Mouse (Mus musculus): ENCODE measurements at regions not wholly inside any gene's neighbourhood (a gene's known extent, or its start where the extent isn't known, plus 50 kb on each side); places are given as distances from the start of the nearest gene placed in this dataset.
"Not testable (repeated sequence)": the region's sequence is repeated elsewhere in the genome, so short reads cannot be mapped to it uniquely, and the experiment has no call there.

DNA sequence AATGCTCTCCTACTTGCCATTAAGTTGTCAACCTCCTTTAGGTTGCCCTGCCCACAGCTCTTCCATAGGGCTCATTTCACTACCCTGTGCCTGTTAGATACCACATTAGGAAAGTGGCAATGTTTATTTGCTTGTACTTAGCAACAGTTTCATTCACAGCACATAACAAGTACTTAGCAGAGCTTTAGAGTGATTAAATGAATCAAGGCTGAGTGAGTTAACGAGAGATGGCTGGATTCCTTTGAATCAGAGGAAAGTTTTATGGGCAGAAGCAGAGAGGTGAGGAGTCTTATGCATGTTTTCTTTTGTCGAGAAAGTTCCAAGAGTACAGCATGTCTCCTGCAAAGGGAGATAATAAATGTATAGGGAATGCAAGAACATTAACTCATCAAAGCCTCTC, 60.5 kb downstream of the Ptgs2 start:
- in situ Hi-C loops (cut with MseI, MboI): no loop called here

DNA sequence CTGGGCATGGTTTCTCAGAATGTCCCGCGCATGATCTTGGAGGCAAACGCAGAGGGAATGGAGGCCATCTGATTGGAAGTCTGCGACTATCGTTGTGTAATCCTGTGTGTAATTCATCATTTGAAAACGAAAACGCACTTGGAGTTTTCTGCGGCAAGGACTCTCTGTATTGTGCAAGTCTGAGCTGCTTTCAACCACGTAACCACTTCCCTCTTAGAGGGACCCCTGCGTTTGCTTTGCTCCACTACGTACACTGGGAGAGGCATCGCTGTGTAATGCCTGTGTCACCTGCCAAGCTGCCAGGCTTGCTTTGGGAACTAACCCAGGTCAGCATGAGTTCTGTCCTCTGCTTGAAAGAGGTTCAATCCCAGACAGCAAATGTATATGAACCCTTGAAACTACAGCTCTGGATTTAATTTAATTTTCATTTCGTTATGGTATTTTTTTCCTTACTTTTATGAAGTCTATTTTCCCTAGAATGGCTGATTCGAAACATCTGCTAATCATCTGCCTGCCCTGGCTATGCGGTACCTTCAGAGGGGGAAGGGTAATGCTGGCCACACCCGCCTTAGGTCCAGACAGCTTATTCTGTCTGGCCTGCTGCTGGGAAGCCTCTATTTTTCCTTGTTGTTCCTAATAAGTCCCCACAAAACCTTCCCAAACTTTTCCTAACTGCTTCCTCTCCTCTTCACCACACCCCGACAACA, 65.2 kb downstream of the Ptgs2 start:
- in situ Hi-C loops (cut with MseI, MboI): no loop called here

DNA sequence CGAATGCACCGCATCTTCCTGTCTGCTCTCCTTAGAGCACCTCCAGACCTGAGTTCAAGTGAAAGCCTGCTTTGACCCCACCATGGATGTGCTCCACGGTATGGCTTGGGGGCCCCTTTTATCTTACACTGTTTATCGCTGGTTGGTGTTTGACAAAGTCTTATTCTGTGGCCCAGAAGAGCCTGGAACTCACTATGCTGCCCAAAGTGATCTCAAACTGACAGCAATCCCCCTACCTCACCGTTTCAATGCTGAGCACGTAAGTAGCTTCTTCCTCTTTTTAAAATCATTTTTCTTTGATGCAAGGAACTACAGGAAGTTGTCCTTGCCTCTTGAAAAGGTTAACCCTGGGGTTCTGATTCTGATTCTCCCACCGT, 65.8 kb downstream of the Ptgs2 start:
- in situ Hi-C loops (cut with MseI, MboI): no loop called here

DNA sequence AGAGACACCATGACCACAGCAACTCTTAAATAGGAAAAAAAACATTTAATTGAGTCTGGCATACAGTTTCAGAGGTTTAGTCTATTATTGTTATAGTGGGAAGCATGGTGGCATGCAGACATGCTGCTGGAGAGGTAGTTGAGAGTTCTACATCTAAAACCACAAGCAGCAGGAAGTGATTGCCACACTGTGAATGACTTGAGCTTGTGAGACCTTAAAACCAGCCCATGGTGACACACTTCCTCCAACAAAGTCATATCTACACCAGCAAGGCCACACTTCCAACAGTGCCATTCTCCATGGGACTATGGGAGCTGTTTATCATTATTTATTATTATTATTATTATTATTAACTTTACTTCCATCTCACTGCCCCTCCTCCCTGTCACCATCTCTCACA, 67.3 kb downstream of the Ptgs2 start:
- in situ Hi-C loops (cut with MseI, MboI): no loop called here

DNA sequence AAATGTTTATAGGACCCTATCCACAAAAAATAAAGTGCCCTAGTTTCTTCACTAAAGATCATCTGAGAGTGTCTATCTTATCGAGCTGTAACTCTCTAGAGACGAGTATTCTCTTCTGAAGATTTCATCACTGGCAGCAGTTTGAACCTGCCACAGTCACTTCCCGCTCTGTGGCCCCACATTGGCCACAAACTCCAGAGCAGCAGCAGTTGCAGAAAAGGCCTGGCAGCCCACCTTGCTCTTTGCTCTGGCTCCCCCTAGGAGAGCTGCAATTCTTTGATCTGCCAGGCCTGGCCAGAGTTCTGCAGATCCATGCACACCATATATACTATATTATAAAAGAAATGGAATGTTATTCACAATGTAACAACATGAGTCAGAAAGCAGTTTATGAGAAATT, 74.4 kb downstream of the Ptgs2 start:
- in situ Hi-C loops (cut with MseI, MboI): no loop called here

DNA sequence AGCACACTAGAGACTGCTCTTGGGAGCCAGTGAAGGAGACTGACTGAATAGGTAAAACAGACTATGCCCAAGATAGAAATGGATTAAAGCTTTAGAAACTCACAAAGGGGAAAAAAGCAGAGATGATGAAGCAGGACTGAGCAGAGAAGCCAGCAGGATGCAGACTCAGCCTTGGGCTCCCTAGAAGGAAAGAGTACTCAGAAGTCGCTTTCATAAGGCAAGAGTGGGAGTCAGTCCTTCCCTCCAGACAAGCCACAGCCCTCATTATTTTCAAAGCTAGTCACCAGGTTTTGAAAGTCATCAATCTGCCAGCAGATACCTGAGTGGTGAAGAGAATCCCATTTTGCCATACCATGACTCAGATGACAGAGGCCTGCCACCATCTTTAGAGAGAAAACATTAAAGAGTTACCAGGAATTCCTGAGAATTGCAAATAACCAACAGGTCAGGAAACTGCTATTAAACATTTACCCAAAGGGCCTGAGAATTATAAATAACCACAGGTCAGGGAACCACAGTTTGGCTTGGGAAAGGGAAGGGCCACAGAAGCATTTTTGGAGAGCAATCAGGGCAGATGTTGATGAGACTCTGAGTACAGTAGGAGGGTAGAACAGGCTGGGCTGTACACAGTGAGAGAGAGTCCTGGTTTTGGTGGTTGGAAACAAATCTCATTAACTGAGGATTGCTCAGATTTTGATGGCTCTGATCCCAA, 77.4 kb downstream of the Ptgs2 start:
- in situ Hi-C loops (cut with MseI, MboI): no loop called here

DNA sequence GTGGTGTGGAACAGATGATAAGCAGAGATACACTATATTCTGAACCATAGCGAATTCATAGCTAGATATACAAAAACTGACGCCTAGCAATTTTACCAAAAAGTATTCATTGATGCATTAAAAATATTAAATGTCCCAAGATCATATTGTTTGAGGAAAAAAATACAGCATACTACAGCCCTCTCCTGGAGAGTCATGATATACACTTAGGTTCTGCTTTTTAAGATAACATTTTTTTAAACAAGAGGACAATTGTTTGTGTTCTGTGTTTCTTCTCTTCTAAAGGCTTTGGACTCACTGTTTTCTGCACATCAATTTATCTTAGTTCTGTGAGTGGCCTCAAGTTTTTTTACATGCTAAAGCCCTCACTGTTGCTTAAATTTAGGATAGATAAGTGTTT, 102.2 kb downstream of the Ptgs2 start:
- in situ Hi-C loops (cut with MseI, MboI): no loop called here

DNA sequence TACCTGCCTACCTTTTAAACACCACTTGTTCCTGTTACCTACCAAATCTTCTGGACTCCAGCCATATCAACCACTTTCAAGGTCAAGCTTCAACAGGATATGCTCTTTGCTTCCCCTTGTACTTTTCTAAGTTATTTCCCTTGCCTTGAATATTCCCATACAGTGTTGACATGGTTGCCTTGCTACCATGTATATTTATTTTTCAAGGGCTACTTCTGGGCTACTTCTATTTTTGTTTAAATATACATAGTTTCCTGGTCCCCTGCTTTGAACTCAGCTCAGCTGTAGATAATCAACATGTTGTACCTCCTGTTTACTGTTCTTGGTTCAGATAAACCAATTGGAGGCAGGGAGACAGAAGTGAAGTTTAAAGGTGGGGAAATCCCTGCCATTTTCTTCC, 106.8 kb upstream of the Pdc start:
- in situ Hi-C loops (cut with MseI, MboI): no loop called here

DNA sequence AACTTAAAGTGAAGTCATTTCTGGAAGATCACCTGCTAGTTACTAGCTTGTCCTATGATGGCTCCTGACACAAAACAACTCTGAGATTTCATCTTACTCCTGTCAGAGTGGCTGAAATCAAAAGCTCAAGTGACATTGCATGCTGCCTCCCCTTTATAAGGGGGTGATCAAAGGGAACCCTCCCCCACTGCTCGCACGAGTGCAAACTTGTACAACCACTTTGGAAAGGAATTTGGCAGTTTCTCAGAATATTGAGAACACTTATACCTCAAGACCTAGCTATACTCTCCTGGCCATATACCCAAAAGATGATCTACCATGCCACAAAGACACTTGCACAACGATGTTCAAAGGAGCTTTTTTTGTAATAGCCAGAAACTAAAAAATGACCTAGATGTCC, 102.5 kb upstream of the Pdc start:
- in situ Hi-C loops (cut with MseI, MboI): no loop called here

DNA sequence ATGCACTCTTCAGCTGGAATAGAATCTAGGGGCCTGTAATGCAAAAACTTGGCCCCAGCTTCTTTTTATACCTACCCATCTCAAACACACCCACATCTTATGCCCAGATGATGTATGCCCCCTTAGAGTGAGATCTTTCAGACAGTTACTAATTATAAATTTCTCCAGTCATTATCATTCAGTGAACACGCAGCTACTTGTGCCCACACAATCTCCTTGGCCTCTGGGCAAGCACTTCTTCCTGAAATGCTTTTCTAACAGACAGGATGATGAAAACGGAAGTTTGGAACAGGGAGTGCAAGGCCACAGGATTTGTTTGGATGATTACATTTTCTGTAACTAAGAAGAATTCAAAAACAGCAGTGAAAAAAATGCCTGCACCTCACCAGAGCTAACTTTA, 100.4 kb upstream of the Pdc start:
- in situ Hi-C loops (cut with MseI, MboI): no loop called here

DNA sequence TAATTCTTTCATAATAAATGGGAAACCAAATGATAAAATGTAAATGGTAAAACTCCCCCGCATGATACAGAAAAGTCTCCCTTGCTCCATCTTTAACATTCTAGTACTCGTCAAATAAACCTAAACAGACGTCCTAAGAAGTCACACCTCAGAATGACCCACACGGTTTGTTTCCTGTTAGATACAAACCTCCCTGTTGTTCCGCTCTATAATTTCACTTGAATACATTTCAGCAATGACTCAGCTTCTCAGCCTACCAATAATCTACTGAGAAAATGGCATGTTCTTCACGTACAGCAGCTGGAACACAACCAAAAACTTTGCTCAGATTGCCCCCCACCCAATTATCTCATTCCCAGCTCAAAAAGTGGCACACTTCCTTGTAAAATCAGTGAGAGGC, 93.7 kb upstream of the Pdc start:
- in situ Hi-C loops (cut with MseI, MboI): no loop called here

DNA sequence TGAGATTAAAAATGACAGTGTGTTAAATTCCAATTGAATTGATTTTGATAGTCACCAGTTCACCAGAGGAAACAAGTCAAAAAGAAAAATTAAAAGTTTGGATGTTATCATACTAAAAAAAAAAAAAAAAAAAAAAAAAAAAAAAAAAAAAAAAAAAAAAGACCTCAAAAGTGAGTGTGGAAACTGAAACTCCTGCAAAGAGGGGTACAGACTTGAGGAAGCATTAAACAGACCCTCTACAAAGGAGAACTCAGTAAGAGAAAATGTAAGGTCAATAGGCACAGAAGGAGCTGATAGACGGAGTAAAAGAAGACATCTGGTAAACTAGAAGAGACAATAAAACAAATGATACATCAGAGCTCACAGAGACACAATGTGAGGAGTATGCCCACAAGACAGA, 79.7 kb upstream of the Pdc start:
- in situ Hi-C loops (cut with MseI, MboI): not testable (repeated sequence)

DNA sequence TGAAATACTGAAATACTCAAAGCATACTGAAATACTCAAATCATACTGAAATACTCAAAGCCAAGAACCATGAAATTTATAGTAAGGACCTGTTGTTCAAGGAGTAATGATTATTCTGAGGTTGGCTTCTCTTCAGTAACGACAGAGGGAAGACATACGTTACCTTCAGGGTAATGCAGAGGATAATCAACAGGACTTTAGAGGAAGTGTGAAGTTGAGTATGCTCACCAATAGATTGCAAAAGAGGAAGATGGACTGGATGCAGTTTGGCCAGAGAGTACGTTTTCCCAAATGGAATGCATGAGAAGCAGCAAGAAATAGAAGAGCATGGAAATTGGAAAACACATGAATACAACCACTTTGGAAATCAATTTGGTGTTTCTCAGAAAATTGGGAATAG, 79.1 kb upstream of the Pdc start:
- in situ Hi-C loops (cut with MseI, MboI): no loop called here

DNA sequence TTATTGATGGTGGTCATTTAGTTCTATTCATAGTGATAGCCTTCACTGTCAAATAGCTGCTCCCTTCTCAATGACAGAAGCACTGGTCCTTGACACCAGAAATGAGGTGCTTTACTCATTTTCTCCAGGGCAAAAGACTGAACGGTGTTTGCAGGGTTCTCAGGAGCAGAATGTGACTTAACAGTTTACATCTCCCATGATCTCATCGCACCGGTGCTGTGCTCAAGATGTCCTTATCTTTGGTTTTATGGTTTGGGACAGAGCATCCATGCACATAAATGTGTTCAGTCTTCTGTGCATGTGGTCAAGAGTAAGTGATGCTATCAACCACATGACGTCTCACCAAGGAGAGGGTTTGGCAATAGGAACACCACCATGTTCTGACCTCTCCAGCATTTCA, 78.1 kb upstream of the Pdc start:
- in situ Hi-C loops (cut with MseI, MboI): no loop called here

DNA sequence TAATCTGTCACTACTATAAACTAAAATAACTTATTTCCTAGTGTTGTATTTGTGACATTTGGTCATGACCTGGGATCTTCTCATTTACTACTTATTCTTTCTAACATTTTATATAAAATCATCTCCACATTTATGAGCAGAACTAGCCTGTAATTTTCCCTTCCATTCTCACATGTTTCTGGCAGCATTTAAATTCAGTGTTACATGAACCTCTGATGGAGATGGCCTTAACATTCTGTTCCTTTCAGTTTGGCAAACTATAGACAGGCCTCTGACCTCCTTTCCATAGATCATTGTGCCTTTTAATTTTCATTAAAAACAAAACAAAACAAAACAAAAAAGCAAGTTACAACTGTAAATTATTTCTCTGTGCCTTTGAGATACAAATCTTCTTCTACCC, 77.1 kb upstream of the Pdc start:
- in situ Hi-C loops (cut with MseI, MboI): no loop called here

DNA sequence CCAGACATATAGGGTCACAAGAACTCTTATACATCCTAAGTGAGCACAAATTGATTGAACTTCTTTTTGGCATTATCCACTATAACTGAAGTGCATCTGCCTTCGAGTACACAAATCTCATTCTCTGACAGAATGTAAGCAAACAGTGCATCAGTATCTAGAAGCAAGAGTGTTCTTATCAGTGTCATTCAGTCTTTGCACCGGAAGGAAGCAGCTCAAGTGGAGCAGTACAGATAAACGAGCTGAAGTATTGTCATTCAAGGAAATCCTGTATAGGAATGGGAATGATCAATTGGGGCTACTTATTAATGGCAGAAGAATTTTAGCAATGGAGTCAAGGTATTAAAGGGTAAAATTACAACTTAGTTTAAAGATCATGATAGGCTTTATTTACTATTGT, 74.3 kb upstream of the Pdc start:
- in situ Hi-C loops (cut with MseI, MboI): no loop called here

DNA sequence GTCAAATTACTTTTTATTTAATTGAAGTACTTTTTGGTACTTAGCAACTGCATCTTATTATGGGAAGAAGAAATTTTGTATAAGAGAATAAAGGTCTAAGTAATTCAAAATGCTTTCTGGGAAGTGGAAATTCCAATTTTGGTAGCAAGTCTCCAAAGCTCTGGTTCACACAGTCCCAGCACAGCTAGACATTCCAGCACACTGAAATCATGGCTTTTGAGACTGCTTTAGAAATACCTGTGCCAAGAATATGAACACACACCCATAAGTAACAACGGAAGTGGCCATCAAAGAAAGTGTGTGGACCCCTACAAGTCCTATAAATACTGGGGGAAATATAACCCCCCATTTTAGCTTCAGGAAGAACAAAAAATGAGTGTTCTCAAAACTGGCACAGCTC, 67.8 kb upstream of the Pdc start:
- in situ Hi-C loops (cut with MseI, MboI): loop anchor here in 1 of 2 experiments (10.0 kb wide), 1 partner anchor 397 kb away; no protein-coding TSS in a partner anchor

DNA sequence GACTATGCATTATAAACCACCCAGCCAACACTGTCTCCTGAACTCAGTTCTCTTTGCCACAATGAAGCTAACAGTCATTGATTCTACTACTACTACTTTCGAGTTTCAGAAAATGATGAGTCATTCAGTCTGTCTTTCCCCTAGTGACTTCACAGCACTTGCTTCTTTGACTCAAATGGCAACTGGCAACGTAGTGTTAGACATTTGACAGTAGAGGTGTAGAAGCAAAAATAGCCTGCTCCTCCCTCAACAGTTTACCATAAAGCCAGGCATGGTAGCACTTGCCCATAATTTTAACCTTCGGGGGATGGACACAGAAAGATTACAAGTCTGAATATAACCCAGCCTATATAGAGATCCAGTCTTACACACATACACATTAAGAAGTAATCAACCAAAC, 67.3 kb upstream of the Pdc start:
- in situ Hi-C loops (cut with MseI, MboI): loop anchor here in 1 of 2 experiments (10.0 kb wide), 1 partner anchor 397 kb away; no protein-coding TSS in a partner anchor

DNA sequence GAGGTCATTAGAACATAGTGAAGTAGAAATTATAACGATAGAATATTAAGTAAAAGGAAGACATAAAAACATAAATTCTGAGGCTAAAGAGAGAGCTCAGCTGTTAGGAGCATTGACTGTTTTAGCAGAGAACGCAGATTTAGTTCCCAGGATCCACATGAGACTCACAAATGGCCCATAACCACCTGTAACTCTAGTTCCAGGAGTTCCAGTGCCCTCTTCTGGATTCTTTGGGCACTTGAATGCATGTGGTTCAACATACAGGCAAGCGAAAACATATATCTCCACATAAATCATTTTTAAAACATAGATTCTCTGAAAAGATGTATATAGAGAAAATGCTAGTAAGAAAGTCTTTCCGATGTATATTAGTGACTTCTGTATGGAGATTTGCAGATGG, 61.6 kb upstream of the Pdc start:
- in situ Hi-C loops (cut with MseI, MboI): loop anchor here (5.0 to 10.0 kb wide), 2 partner anchors 400 to 403 kb away; no protein-coding TSS in a partner anchor

DNA sequence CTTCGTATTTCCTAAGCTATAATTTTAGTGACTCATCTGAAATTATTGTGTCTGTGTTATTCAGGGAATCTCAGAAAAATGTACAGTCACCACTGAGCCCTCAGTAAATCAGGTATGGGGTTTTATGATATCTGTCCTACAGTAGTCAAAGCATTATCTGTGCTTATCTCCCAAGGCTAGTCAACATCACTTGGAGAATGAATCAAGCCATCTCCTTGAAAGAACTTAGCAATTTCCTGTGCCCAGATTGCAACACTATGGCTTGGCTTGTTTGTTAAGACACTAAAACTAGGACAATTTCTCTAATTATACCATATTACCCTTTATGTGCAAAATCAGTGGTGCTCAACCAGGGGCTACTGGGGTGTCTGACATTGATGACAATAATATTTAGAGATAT, 58.9 kb upstream of the Pdc start:
- in situ Hi-C loops (cut with MseI, MboI): no loop called here

DNA sequence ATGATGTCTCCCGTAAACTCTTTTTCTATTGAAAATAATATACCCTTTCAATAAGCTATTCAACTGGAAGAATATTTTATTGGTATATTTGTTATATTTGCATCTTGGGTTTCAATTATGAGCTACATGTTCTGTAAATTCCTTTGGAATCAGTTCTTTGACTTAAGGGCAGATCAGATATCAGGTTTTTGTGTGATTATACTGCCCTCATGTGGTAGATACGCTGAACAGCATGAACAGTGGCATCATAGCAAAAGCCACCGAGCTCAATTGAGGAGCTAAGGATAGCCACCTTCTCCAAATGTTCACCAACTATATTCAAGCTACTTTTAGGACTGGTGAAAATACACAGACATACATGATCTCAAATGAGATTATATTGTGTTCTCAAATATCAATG, 52.7 kb upstream of the Pdc start:
- in situ Hi-C loops (cut with MseI, MboI): no loop called here

DNA sequence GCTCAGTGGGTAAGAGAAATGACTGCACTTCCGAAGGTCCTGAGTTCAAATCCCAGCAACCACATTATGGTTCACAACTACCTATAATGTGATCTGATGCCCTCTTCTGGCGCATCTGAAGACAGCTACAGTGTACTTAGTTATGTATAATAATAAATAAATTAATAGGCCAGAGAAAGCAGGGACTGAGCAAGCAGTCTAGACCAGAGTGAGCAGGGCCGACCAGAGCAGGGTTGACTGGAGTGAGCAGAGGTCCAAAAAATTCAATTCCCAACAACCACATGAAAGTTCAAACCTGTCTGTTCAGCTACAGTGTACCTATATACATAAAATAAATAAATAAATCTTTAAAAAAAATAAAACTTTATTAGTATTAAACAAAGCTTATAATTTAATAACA, 52.2 kb upstream of the Pdc start:
- in situ Hi-C loops (cut with MseI, MboI): no loop called here
